Mouse (Mus musculus): ENCODE results near the gene Gm20696.

Gene Gm20696

GRCm38 (mm10) chr6:99334255-99334654, 332.3 kb downstream of the Gm20696 start:
- DNase-seq (ENCODE audit: low read depth, low spot score) = no peak

DNA sequence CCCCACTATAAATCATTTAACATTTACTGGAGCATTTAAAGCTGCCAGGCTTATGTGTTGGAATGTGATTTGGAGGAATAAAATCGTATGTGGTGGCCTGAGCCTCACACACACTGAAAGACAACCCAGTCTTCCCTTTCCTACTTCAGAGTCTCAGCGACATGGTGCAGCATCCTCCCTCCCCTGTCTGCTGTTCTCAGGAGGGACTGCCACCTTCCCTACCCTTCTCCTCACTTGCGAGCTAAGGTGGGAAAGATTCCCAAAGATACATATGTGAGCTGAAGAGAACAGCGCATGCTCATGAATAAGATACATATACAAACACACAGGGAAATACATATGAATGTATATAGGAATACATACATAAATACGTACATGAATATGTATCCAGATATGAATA, 333.5 kb downstream of the Gm20696 start:
- no peak for DNase-seq (ENCODE audit: low read depth, low spot score)

DNA sequence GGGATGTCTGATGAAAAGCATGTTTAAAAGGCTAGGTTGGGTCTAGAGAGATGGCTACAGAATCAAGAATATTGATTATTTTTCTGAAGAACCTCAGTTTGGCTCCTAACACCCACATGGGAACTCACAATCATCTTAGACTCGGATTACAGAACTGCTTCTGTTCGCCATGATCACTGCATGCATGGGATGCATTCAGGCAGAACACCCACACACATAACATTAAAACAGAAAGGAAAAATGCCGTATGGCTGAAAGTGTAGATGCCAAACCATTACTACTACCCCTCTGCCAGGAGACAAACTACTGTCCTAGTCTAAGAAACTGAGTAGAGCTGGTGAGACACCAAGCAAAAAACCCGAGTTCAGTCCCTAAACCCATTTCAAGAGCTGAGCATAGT, 336.4 kb downstream of the Gm20696 start:
- DNase-seq (ENCODE audit: low read depth, low spot score) = no peak

DNA sequence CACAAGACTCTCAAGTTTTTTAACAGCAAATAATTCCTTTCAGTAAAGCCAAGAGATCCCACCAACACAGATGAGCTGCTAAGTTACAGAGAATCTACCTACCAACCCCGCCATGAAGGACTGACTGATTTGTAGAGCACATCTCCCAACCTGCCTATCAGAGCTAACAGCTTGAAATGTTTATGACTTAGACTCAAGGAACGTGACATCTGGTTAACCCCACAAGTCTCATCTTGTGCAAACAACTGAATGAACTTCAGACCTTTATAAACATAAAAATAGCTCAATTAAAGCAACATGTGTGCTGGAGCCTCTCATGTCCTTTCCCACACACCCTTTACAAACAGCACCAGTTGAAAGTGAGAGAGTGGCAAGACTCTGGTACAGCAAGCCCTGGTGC, 338.0 kb downstream of the Gm20696 start:
- DNase-seq (ENCODE audit: low read depth, low spot score) = no peak

DNA sequence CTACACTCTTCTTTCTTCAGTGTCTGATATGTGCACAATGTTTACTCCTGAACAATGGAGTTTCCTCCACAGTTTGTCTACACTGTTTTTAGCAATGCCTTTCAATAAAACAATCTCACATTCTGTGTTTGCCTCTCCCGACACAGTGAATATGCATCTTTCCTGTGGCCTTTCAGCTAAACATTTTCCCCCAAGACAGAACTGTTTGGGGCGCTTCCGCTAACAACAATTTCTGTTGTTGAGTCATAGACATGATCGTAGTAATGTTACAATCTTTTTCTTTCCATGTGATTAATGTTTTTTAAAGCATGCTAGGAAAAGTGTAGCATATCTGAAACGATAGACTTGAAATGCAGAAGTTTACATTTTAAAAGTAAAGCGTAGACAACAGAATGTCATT, 338.5 kb downstream of the Gm20696 start:
- no peak for DNase-seq (ENCODE audit: low read depth, low spot score)

DNA sequence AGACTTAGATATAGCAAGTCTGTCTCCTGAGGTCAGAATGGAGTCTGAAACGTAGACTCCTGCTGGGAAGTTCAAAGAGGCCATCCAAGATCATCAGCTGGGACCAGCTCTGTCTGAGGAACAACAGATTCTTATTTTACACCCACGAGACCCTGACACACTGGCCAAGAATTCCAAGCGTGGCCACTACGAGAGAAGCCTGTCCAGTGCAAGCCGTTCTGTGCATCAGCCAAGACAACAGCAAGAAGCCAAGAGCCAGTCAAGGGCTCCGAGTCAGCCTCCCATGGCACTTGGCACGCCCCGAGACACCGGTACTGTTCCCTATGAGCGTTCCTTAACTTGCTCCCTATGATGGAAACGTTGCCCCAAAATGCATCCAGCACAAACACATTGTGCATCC, 338.9 kb downstream of the Gm20696 start:
- DNase-seq (ENCODE audit: low read depth, low spot score) = no peak

DNA sequence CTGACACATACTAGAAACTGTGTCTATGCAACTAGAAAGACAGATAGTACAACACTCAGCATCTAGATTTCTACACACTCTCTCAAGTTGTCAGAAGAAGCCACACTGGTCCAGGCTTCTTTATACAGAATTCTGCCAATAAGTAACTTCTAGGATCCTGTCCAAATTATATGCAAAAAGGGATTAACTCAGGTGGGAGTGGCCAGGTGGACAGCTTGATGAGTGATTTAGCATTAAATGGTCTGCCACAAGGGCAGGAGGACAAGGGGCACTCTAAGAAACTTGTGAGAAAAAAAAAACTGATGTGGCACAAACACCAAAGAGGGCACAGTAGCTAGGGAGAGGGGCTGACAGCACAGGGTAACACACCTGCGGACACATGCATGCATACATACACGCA, 340.7 kb downstream of the Gm20696 start:
- DNase-seq (ENCODE audit: low read depth, low spot score) = no peak

- no peak for DNase-seq (ENCODE audit: low read depth, low spot score)
These were observed 341.1 kb downstream of the Gm20696 start for GRCm38 (mm10) chr6:99325461-99325860.

DNA sequence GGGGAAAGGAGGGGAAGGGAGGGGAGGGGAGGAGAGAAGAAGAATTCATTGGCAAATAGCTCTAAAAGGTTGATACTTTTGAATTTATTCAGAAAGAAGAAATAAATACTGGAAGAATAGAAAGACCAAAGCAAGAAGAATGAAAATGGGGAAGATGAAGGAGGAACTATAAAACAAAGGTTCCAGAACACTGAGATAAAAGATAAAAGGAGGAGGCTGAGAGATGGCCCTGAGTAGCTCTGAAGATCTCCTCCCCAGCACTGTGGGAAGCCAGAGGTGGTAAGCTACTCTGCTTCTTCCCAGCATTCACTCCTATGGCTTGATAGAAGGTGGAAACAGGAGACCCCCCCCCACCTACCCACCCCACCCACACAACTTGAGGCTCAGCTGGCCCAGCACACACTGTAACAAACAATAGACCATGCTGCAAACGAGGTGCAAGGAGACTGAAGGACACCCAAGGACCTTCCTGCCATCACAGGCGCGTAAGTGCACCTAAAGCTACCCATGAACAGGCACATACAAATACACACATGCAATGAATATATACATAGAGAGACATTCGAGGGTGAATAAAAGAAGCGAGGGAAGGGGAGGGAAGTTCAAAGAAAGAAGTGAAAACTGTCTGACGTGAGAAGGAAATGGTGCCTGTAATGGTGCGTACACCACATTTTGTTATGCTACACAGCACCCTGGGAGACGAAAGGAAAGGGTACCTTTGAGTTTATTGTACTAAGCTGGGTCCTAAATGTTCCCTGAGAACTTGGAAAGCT, 344.3 kb downstream of the Gm20696 start:
- no peak for DNase-seq (ENCODE audit: low read depth, low spot score)

DNA sequence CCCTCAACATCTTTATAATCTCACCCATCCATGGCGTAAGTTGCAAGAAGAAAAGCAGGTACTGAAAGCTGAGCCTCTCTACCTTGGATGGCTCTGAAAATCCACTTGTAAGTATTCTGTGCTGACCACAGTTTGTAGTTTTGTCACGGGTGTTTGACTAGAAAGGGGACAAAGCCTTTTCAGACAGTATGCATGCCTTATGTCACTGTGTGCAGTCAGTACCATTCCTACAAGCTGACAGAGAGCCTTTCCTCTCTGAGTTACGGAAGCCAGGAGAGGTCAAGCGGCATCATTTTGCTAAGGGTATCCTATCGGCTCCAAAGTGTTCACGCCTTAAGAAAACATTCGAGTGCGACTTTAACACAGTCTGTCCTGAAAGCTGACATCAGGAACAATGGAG, 346.2 kb downstream of the Gm20696 start:
- no peak for DNase-seq (ENCODE audit: low read depth, low spot score)

DNA sequence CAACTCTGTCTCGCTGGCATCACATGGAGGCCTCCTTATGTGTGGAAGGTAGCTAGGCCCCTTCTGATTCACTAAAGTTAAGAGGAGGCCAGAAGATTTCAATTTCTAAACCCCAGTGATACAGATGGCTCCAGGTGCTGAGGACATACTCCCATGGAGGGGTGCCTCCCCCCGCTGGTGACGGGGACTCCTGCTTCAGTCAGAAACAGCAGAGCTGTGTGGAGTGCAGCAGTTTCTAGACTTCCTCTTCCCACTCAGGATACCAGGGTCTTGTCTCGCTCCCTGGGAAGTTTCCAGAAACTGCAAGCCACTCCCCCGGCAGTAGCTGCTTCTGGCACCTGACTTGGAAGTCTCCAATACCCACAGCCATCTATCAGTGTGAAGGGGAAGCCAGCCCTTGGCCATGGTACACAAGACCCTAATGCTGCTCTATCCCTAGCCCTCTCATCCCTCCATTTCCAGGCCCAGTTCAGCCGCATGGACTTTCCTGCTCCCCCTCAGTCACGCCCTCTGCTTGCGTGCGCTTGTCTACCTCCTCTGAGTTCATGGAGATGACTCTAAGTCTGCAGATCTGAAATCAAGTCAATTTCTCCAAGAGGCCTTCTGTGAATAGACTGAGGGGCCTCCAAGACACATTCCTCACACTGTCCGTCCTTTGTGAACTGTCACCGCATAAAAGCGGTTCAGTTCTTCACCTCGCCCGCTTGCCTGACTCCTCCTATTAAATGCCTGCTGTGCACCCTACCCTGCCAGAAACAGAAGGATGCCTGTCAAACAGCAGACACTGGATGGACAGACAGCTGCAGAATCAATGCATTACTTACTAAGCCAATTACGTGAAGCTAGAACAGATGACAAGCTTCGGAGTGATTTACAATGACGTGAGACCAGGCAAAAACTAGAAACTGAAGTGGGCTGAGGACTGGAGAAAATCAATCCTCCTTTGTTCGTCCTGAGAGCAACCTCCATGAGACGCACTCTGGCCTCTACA, 346.9 kb downstream of the Gm20696 start:
- no peak for DNase-seq (ENCODE audit: low read depth, low spot score)

- DNase-seq (ENCODE audit: low read depth, low spot score) = no peak
These were observed 351.9 kb downstream of the Gm20696 start for GRCm38 (mm10) chr6:99314746-99315145.

GRCm38 (mm10) chr6:99310529-99310928, 356.1 kb downstream of the Gm20696 start:
- DNase-seq (ENCODE audit: low read depth, low spot score) = no peak

- no peak for DNase-seq (ENCODE audit: low read depth, low spot score)
These were observed 356.5 kb downstream of the Gm20696 start for GRCm38 (mm10) chr6:99310171-99310500.

DNA sequence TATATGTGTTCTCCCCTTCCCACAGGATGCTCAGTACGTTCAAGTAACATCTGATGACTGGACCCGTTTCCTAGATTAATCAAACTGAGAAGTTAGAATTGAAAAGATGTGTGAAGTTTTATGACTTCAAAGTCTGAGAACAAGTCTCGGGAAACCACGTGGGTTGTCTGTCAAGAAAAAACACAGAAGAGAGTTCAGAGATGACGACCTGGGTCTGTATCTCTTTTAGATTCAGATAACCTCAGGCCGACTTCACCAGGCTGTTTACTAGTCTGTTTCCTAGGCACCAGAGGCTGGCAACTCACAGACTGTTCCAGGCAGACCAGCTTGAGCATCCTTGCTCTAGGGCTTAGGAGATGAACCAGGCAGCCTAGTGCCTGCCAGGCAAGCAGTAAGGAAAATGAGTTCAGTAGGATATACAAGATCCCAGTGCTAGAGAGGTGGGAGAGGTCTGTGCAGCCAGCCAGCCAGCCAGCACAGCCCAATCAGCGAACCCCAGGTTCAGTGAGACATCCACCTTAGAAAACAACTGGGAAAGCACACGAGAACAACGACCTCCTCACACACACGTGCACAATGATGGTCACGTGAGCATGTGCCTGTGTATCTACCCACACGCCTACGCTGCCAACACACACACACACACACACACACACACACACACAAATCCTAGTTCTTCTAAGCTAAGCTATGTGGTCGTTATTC, 357.0 kb downstream of the Gm20696 start:
- no peak for DNase-seq (ENCODE audit: low read depth, low spot score)

GRCm38 (mm10) chr6:99305751-99306150, 360.8 kb downstream of the Gm20696 start:
- no peak for DNase-seq (ENCODE audit: low read depth, low spot score)

GRCm38 (mm10) chr6:99305236-99305635, 361.4 kb downstream of the Gm20696 start:
- no peak for DNase-seq (ENCODE audit: low read depth, low spot score)

DNA sequence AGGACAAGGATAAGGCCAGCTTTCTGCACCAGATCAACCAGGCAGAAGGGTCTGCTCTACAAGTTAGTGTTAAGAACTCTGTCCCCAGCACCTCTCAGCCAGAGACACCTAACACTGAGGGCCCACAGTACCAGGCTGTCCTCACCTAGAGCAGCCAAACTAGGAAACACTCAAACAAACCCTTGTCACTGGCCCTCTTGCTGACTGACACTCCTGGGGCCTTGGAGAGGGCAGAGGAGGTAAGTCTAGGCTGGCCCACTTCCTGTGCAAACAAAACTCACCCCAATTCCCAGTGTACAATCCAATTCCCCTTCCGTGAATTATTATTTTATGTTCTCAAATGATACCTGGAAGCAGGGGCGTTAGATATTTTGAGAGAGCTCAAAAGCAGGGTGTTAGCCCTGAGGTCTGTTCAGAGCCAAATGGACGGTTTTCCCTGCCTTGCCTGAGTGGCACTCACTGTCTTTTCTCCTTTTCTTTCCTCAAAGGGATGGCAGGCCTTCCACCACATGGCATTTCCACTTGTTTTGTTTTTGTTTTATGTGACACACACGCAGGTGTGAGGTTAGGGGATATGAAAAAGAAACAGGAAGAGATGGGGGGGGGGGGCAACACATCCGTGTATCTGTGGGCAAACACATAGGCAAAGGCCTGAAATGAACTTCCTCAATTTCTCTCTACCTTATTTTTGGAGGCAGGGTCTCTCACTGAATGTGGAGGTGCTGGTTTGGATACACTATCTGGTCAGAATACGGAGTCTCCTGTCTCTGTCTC, 363.7 kb downstream of the Gm20696 start:
- DNase-seq (ENCODE audit: low read depth, low spot score) = no peak

DNA sequence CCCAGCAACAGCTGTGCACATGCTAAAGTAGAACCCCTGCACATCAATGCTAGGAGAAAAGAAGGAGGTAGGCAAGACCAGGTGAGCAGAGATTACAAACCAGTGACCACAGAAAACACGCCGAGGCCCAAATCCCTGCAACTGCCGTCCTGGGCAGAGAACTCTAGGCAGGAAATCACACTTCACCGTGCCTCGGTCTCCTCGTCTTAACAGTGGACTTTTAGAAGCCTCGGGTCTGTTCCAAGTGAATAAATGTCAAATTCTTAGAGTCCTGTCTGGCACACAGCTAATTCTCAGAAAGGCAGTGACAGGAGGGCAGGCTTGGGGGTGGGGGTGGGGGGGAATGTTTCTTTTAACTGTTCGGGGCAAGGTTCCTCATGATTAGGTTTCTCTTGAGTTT, 364.7 kb downstream of the Gm20696 start:
- DNase-seq (ENCODE audit: low read depth, low spot score) = no peak

- no peak for DNase-seq (ENCODE audit: low read depth, low spot score)
These were observed 366.4 kb downstream of the Gm20696 start for GRCm38 (mm10) chr6:99300235-99300634.

DNA sequence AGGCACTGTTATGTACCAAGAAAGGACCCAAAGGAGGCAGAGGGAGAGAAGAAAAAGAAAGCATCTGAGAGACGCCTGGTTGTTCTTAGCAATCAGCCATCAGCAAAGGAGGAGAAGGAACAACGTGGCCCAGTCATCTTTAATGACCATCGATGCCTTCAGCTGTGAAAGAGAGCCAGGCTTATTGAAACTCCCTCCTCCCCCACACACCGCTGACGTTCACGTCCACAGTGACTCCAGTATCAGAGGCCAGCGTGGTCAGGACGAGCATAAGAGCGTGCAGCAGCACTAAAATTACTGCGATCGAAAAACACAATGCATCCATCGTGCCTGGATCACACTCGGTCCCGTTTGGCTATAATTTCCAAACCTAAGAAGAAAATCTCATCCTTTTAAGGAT, 367.4 kb downstream of the Gm20696 start:
- DNase-seq (ENCODE audit: low read depth, low spot score) = no peak
